Mouse (Mus musculus): ENCODE measurements around the gene Ostn. TPM values are rescaled to one million over a fixed set of nuclear protein-coding genes. Genes with fewer than 3 reads are reported as not detected.

Gene Ostn
- total and polyA plus RNA-seq, 3 experiments, result not detected

GRCm38 (mm10) chr16:27388761-27389451 is 81.6 kb downstream of the Ostn start, which contains the start of gene Ccdc50:
Gene Ccdc50 (plus strand): TSS chr16:27388869.
- H3K36me3 ChIP-seq (replicated peaks), result peaks cover 12% of the 10 kb centered on the region
- H3K27me3 ChIP-seq (ENCODE audit: insufficient read depth, low read length), result peaks cover 4% of the 10 kb centered on the region; the same call in 1 of the 2 replicates
- peak; percentile 51 for ATAC-seq (ENCODE audit: extremely low read depth, insufficient number of reproducible peaks, low FRiP score, poor library complexity, severe bottlenecking)
- peak; percentile 34 for DNase-seq (ENCODE audit: low spot score)
- TF ChIP-seq POLR2AphosphoS5 (IDR thresholded peaks at IDR 0.05; ENCODE audit: insufficient replicate concordance, low read depth, low read length), result no peak
- no peak for TF ChIP-seq CTCF (IDR thresholded peaks at IDR 0.05; ENCODE audit: low read depth, low read length)
- no peak for TF ChIP-seq GATA1 (IDR thresholded peaks at IDR 0.05; ENCODE audit: borderline replicate concordance, low read length)
- no peaks in the 10 kb centered on the region for H3K9me3 ChIP-seq (replicated peaks)
- H3K4me3 ChIP-seq (ENCODE audit: low read depth, low read length), result peak within 1 kb of the TSS; percentile 93
- peaks cover 29% of the 10 kb centered on the region for H3K4me1 ChIP-seq (ENCODE audit: insufficient read depth, low read depth, low read length)

GRCm38 (mm10) chr16:27389534-27390282 is 82.4 kb downstream of the Ostn start:
- ATAC-seq (ENCODE audit: extremely low read depth, insufficient number of reproducible peaks, low FRiP score, poor library complexity, severe bottlenecking), result no peak
- Histone ChIP-seq H3K27me3 (ENCODE audit: insufficient read depth, low read length) (peaks cover 4% of the 10 kb centered on the region; the same call in 1 of the 2 replicates), H3K36me3 (replicated peaks) (peaks cover 12% of the 10 kb centered on the region), H3K9me3 (replicated peaks) (no peaks in the 10 kb centered on the region), H3K4me1 (ENCODE audit: insufficient read depth, low read depth, low read length) (peaks cover 29% of the 10 kb centered on the region), H3K4me3 (ENCODE audit: low read depth, low read length) (peak overlapping the region; percentile 93)
- no peak for TF ChIP-seq TAL1 (conservative IDR thresholded peaks at IDR 0.05; ENCODE audit: low read depth, low read length)
- no peak for TF ChIP-seq CTCF (IDR thresholded peaks at IDR 0.05; ENCODE audit: low read depth, low read length)
- TF ChIP-seq POLR2AphosphoS5 (IDR thresholded peaks at IDR 0.05; ENCODE audit: insufficient replicate concordance, low read depth, low read length), result no peak
- TF ChIP-seq GATA2 (IDR thresholded peaks at IDR 0.05; ENCODE audit: borderline replicate concordance, low read depth, low read length), result no peak
- TF ChIP-seq GATA1 (IDR thresholded peaks at IDR 0.05; ENCODE audit: borderline replicate concordance, low read length), result no peak
- no peak for DNase-seq (ENCODE audit: low spot score)

GRCm38 (mm10) chr16:27390306-27390705 is 83.0 kb downstream of the Ostn start:
- Histone ChIP-seq H3K27me3 (ENCODE audit: insufficient read depth, low read length) (peaks cover 4% of the 10 kb centered on the region; the same call in 1 of the 2 replicates), H3K36me3 (replicated peaks) (peaks cover 12% of the 10 kb centered on the region), H3K4me3 (ENCODE audit: low read depth, low read length) (no peak overlapping the region; the same call in 1 of the 2 replicates), H3K4me1 (ENCODE audit: insufficient read depth, low read depth, low read length) (peaks cover 31% of the 10 kb centered on the region), H3K9me3 (replicated peaks) (no peaks in the 10 kb centered on the region)
- TF ChIP-seq GATA2 (IDR thresholded peaks at IDR 0.05; ENCODE audit: borderline replicate concordance, low read depth, low read length), result no peak
- no peak for TF ChIP-seq GATA1 (IDR thresholded peaks at IDR 0.05; ENCODE audit: borderline replicate concordance, low read length)
- no peak for TF ChIP-seq POLR2AphosphoS5 (IDR thresholded peaks at IDR 0.05; ENCODE audit: insufficient replicate concordance, low read depth, low read length)
- no peak for TF ChIP-seq CTCF (IDR thresholded peaks at IDR 0.05; ENCODE audit: low read depth, low read length)
- TF ChIP-seq TAL1 (conservative IDR thresholded peaks at IDR 0.05; ENCODE audit: low read depth, low read length), result no peak
- ATAC-seq (ENCODE audit: extremely low read depth, insufficient number of reproducible peaks, low FRiP score, poor library complexity, severe bottlenecking) (no peak), DNase-seq (ENCODE audit: low spot score) (no peak)

- Histone ChIP-seq H3K4me3 (ENCODE audit: low read depth, low read length) (no peak overlapping the region), H3K4me1 (ENCODE audit: insufficient read depth, low read depth, low read length) (peaks cover 30% of the 10 kb centered on the region), H3K9me3 (replicated peaks) (no peaks in the 10 kb centered on the region), H3K36me3 (replicated peaks) (peaks cover 15% of the 10 kb centered on the region), H3K27me3 (ENCODE audit: insufficient read depth, low read length) (no peaks in the 10 kb centered on the region)
- ATAC-seq (ENCODE audit: extremely low read depth, insufficient number of reproducible peaks, low FRiP score, poor library complexity, severe bottlenecking) (no peak), DNase-seq (ENCODE audit: low spot score) (no peak)
- TF ChIP-seq GATA2 (IDR thresholded peaks at IDR 0.05; ENCODE audit: borderline replicate concordance, low read depth, low read length) (no peak), CTCF (IDR thresholded peaks at IDR 0.05; ENCODE audit: low read depth, low read length) (no peak), GATA1 (IDR thresholded peaks at IDR 0.05; ENCODE audit: borderline replicate concordance, low read length) (no peak), TAL1 (conservative IDR thresholded peaks at IDR 0.05; ENCODE audit: low read depth, low read length) (no peak), POLR2AphosphoS5 (IDR thresholded peaks at IDR 0.05; ENCODE audit: insufficient replicate concordance, low read depth, low read length) (no peak)
These were observed 84.6 kb downstream of the Ostn start for GRCm38 (mm10) chr16:27391845-27392244.

- no peak for DNase-seq (ENCODE audit: low spot score)
These were observed 88.2 kb downstream of the Ostn start for GRCm38 (mm10) chr16:27395251-27396037.

More at GRCm38 (mm10) chr16:27395251-27396037, 88.2 kb downstream of the Ostn start:
- H3K27me3 ChIP-seq (ENCODE audit: insufficient read depth, low read length), result no peaks in the 10 kb centered on the region
- TF ChIP-seq CTCF (IDR thresholded peaks at IDR 0.05; ENCODE audit: low read depth, low read length), result no peak
- TF ChIP-seq TAL1 (conservative IDR thresholded peaks at IDR 0.05; ENCODE audit: low read depth, low read length), result no peak
- no peak for TF ChIP-seq POLR2AphosphoS5 (IDR thresholded peaks at IDR 0.05; ENCODE audit: insufficient replicate concordance, low read depth, low read length)
- no peak for TF ChIP-seq GATA2 (IDR thresholded peaks at IDR 0.05; ENCODE audit: borderline replicate concordance, low read depth, low read length)
- TF ChIP-seq GATA1 (IDR thresholded peaks at IDR 0.05; ENCODE audit: borderline replicate concordance, low read length), result no peak
- peaks cover 19% of the 10 kb centered on the region for H3K36me3 ChIP-seq (replicated peaks)
- no peak for ATAC-seq (ENCODE audit: extremely low read depth, insufficient number of reproducible peaks, low FRiP score, poor library complexity, severe bottlenecking)
- H3K4me3 ChIP-seq (ENCODE audit: low read depth, low read length), result no peak overlapping the region
- no peaks in the 10 kb centered on the region for H3K9me3 ChIP-seq (replicated peaks)
- peaks cover 11% of the 10 kb centered on the region for H3K4me1 ChIP-seq (ENCODE audit: insufficient read depth, low read depth, low read length)
